Mouse (Mus musculus) spleen, postnatal 14 days (tissue): ENCODE results near the gene Acan.

Source experiments
- DNase-seq, 2 experiments: peaks; one replicate each; pipeline ENCODE4 v3.0.0; 2021 to 2022; ENCODE audit warnings: low spot score in 2 of 2

Acan gene

DNA sequence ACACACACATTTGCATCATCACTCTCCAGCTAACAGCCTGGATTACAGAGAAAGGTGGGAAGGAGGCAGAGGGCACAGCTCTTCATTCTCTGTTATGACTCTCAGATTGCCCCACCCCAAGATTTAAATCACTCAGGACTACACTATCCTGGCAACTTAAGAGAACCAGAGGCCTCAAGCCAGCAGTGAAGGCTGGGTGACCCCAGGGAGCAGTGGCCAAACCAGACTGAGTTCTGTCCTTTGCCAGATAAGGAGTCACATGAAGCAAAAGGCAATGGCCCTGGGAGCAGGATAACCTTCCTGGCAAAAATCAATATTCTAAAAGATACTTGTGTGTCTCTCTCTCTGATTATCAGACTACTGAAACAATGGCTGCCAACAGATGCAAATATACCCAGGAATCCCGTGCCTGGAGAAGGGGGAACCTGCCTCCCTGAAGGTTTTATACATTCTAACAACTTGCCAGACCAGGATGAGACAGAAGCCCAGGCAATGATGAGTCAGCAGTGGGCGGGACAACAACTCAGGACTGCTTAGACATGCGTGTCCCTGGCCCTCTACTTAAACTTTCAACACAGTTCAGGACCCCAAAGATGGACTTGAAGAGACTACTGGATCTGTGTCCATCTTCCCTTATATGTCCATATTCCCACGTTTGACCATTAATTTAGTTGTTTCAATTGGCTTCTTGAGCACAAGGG lies 86.8 kb downstream of the Acan start:
- DNase-seq: no peak

- peak; percentile 30 to 61 for DNase-seq
Observed at GRCm38 (mm10) chr7:79140897-79141296, 87.6 kb downstream of the Acan start.

DNA sequence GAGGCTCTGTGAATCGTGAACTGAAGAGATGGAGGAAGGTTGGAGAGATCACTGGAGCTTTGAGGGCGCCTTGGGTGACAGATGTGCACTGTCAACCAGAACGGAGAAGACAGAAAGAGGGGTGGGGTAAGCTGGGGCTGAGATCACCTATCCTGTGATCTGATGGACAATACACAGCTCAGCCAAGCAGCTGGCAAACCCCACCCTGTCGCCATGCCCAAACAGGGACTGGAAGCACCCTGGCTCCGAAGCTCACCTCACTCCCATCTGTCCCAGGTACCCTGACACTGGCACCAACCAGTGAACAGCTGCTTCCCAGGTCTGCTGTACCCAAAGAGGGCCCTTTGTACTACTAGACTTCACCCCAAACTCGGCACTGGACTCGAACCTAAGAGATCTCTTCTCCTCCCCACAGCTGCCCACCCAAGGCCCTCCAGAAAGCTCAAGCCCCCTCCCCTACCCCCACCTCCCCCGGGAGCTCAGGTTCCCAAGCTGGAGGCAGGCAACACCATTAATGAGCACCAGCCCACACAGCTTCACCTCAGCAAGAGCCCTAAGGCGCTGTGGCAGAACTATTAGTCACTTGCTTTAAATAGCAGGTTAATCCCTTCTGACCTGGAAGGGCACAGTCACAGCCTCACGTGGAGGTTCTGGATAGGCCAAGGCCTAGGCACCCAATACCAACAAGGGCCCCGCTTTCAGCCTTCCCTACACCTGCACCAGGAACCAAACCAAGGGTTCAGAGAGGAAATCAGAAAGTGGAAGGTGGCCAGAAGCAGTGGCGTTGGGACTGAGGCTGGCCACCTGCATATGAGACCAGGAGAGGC lies 93.9 kb downstream of the Acan start:
- no peak for DNase-seq

GRCm38 (mm10) chr7:79147931-79148653 lies 94.8 kb downstream of the Acan start:
- no peak for DNase-seq

- peak; percentile 56 to 58 for DNase-seq
Observed at GRCm38 (mm10) chr7:79148711-79149266, 95.5 kb downstream of the Acan start, which contains the start of gene Mfge8. Gene Mfge8 (minus strand): TSS chr7:79149060.

DNA sequence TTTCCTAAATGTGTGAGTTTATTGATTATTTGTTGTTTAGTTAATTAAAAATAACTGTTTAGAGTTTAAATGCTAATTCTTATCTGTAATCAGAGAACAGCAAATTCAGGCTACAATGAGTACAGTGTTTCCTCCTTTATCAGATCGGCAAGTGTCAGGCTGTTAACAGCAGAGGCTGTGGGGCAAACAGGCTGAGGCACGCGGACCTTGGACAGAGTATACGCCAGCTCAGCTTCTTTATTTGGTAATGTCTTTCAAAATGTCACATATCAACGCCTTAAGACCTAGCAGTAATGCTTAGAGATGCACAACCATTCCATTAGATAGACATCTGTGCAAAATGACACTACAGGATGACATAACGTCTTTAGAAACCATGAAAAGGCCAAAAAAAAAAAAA lies 96.2 kb downstream of the Acan start:
- DNase-seq: no peak

DNA sequence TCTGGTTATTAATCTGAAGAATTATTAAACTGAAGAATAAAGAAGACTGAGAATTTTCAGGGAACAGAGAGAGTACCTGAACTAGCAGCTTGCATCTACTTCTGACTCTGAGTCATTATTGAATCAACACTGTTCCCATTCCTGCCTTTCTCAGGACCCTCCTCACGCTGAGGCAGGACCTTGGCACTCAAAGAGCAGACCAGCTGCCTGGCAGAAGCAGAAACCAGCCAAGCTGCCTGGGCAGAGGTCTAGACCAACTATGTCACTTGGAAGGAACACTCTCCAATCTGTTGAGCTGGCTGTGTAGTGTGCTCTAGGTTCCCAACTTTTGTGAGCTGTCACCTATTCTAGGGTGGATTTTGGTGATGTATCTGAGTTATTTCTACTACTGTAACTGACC lies 106.1 kb downstream of the Acan start:
- DNase-seq: no peak
